Mouse (Mus musculus) c-Kit-positive CD71-positive TER-119-negative erythroid progenitor cells, embryonic 14.5 days (primary cell): ENCODE results near the gene Smtnl2.
"Not testable (repeated sequence)": the region's sequence is repeated elsewhere in the genome, so short reads cannot be mapped to it uniquely, and the experiment has no call there.

Experiments used
- DNase-seq: peaks from one replicate; pipeline ENCODE4 v3.0.0-alpha.2; 2013; ENCODE audit warnings: low read depth

Smtnl2 gene

DNA sequence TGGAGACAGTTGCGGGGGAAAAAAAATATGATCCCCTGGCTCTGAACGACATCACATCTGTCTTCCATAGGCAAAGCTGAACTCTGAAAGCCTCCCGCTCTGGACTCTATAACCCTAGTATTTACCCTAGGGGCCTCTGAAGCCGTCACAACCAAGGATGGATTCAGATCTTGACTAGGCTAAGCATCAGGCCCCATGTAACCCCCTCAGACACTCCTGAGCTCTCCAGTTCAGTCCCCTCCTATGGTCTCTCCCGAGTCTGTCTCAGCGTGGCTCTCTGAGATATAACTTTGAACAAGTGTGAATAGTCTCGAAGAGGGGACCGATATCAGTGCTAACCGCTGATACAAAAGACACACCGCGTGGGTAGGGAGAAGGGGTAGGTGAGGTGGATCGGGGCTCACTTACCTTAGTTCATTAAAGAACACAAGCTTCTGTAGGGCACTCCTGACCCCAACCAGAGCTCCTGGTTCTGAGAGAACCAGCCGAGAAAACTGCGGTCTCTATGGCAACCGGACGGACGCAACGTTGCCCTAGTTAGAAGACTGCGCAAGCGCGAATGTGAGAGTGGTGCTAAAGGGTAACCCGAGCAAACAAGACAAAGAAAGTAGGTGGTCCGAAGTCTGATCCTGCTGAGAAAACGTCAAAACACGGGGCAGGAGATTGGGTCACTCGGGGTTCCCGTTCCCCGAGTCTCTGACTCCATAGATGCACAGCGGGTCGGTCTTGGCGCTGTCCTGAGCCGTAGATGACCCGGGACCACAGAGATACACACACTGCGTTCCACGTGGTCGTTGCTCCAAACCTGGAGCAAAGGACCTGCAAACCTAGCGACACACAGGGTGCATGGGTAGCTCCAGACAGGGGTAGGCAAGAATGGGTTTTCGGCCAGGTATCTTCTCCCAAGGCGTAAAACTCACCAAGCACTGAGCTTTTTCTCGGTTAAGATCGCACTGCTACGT, 49.8 kb downstream of the Smtnl2 start:
- no peak for DNase-seq

- DNase-seq: peak; percentile 47
Measured at GRCm38 (mm10) chr11:72354971-72355728, 56.4 kb downstream of the Smtnl2 start.

DNA sequence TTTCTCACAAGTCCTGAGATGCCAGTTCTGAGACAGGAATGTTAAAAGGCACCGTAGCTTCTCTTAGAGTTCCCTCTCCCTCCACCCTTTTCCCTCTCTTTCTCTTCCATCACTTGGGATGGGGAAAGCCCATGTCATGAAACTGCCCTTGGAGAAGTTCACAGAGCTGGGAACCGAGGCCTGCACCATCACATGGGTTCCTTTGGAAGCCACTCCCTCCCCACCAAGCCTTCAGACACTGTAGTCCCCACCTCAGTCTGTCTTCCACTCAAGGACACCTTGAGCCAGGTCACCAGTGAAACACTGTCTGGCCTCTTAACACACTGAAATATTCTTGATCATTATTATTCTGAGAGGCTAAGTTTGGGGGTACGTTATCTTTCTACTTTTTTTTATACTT, 58.3 kb downstream of the Smtnl2 start:
- no peak for DNase-seq

GRCm38 (mm10) chr11:72352272-72352671, 59.2 kb downstream of the Smtnl2 start:
- no peak for DNase-seq

GRCm38 (mm10) chr11:72349652-72350051, 61.9 kb downstream of the Smtnl2 start:
- no peak for DNase-seq

DNA sequence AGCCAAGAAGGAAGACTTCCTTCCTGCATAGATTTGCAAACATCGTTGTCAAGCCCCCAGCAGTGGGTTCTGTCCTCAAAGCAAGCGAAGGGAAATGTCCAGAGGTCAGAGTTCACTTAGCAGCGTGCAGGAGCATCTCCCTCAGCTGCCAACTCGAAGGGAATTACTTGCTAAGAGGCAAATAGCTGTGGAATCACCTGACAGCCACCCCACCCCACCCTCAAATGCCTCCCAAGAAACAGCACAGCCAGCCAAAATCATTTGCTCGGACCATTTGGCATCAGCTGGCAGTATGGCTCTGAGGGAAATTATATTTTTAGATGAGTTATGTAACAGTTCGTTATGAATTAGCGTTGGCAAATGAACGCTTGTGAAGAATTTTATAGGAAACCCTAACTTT, 62.5 kb downstream of the Smtnl2 start:
- DNase-seq: no peak

DNA sequence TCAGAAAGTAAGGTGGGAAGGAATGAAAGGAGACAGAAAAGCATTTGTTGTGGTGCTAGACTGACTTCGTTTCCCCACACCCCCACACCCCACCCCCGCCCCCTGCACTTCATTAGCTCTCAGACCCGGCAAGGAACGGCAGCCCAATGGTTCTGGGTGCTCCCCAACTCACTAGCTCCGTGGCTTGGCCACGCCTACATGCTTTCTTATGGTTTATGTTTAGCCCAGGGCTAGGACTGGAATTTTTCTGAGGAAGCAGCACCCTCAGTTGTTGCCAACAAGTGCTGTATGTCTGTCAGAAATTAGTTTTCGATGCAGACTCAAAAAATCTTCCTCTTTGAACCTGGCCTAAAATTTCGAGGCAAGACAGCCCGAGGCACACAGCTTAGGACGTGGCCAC, 63.0 kb downstream of the Smtnl2 start:
- DNase-seq: no peak

- DNase-seq: no peak
Measured at GRCm38 (mm10) chr11:72344486-72344885, 67.0 kb downstream of the Smtnl2 start.

DNA sequence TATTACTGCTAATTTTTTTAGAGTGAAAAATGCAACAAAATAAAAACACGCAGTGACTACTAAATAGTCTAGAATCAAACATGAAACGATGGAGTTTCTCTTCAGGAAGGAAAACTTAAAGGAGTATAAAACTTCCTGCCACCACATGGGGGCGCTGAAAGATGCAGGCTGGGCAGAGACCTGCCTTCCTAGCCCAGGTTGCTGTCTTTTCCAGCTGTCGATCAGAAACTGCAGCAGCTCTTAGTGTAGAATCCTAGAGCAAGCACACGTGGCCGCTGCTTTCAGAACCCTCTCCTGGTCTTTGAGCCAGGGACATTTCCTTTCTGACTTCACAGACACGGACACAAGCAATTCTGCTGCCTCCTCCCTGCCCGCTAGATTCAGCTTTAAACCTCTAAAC, 67.6 kb downstream of the Smtnl2 start:
- peak; percentile 27 for DNase-seq

DNA sequence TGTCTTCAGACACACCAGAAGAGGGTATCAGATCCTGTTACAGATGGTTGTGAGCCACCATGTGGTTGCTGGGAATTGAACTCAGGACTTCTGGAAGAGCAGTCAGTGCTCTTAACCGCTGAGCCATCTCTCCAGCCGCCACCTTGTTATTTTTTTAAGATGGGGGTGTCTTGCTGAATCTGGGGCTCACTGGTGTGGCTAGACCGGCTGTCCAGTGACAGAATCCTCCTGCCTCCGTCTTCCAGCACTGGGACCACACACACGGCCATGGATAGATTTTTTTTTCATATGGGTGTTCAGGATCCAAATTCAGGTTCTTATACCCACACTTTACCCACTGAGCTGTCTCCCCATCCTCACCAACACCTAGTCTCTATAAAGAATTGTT, 68.3 kb downstream of the Smtnl2 start:
- not testable (repeated sequence) for DNase-seq

DNA sequence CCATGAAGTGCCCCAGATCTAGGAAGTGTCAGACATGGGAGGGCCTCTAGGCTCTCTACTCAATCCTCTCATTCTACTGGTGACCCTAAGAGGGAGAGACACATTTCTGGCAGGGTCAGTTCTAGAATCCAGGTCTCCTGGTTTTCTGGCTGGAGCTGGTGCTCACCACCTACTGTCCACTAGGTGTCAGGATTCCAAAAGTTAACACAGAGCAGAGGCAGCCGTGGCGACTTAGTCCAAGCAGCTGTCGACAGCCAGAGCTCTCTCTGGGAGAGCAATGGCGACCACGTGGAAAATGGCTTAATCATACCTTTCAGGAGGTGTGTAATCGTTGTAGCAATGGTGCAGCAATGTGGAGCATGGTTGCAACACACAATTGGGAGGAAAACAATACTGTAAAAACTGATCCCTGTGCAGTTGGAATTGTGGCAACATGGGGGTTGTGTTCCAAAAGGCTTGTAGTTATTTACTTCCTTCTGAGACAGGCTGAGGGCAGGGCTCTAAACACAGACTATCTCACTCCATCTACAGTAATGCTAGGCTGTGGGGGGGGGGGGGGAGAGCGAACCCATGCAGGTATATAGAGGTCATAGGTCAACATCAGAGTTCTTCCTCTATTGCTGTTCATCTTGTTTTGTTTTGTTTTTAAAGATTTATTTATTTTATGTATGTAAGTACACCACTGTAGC, 68.8 kb downstream of the Smtnl2 start:
- DNase-seq: peak; percentile 40

DNA sequence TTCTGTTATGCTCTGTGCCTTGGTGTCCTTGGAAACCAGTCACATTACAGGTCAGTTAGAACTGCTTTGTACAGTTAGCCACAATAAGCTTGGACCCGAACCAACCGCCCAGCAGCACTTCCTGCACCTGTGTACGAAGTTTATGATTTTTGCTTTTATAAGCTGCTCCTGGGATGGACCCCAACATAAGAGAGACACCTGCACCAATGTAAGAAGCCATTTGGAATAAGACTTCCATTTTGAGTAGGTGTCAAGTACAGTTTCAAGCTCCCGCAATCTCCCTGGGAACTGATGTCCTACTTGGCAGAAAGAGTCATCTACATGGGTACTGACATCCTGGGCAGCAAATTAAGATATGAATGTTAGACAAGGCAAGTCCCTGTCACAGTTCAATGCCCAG, 71.8 kb downstream of the Smtnl2 start:
- DNase-seq: no peak
